Mouse (Mus musculus) embryonic facial prominence, embryonic 12.5 days (tissue): ENCODE measurements around the gene Enox1. TPM values are rescaled to one million over a fixed set of nuclear protein-coding genes. Genes with fewer than 3 reads are reported as not detected.

Experiments
- ATAC-seq: fragments of 200-750 bp; cut with Nextera tagmentation; 2 replicates; pipeline ENCODE4 v1.8.0; 2017; ENCODE audit not compliant: insufficient number of reproducible peaks, insufficient read depth, low FRiP score, low TSS enrichment
- H3K27ac ChIP-seq: fragments of 300-500 bp; sonication (generic); 2 replicates; pipeline ENCODE4 v1.5.1; 2016; ENCODE audit warnings: mild to moderate bottlenecking
- H3K27me3 ChIP-seq: fragments of 300-500 bp; sonication (generic); 2 replicates; pipeline ENCODE4 v1.6.1; 2016; ENCODE audit warnings: mild to moderate bottlenecking, moderate library complexity
- H3K36me3 ChIP-seq: fragments of 300-500 bp; sonication (generic); 2 replicates; pipeline ENCODE4 v1.6.1; 2016; ENCODE audit warnings: mild to moderate bottlenecking
- H3K4me1 ChIP-seq: fragments of 300-500 bp; sonication (generic); 2 replicates; pipeline ENCODE4 v1.6.1; 2016
- H3K4me2 ChIP-seq: fragments of 300-500 bp; sonication (generic); replicated peaks from 2 replicates; pipeline ENCODE4 v1.6.1; 2016; ENCODE audit warnings: mild to moderate bottlenecking, moderate library complexity
- H3K4me3 ChIP-seq: fragments of 300-500 bp; sonication (generic); 2 replicates; pipeline ENCODE4 v1.5.1; 2016; ENCODE audit warnings: mild to moderate bottlenecking
- H3K9ac ChIP-seq: fragments of 300-500 bp; sonication (generic); 2 replicates; pipeline ENCODE4 v1.6.1; 2016; ENCODE audit warnings: mild to moderate bottlenecking, moderate library complexity
- H3K9me3 ChIP-seq: fragments of 300-500 bp; sonication (generic); 2 replicates; pipeline ENCODE4 v1.6.1; 2016; ENCODE audit warnings: mild to moderate bottlenecking, moderate library complexity
- WGBS: fragments of 180-500 bp; shearing (Covaris S2); methylation state at CpG from one replicate; pipeline ENCODE4 v1.1.7; 2016; 5-methylcytosine and 5-hydroxymethylcytosine counted together
- polyA plus RNA-seq: library from polyadenylated mRNA; unstranded; fragments of >200 nt; fragmentation: Nextera tagmentation; extraction: Ambion mirVana; gene quantifications from 2 replicates; pipeline ENCODE4 v1.2.1, GENCODE M21; 2016

Gene Enox1
- polyA plus RNA-seq, 1 experiment from 2014 or later = 20.0 TPM

DNA sequence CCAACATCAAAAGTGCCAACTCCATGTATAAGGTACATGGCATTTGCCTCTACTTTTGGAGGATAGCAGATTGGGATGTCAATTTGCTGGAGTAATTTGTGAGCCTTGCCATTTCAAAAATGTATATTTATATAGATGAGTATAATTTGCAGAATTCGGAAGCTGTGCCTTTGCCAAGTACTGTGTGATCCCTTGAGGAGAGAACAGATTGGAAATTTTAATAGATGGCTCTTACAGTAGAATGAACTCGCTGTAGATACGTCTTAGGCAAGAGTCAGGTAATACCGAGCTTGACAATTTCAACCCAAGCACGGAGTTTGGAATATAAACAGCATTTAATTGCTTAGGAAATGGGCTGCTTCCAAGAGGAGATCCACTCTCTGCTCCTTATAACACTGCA lies 427.9 kb downstream of the Enox1 start:
- no peaks in the 10 kb centered on the region for H3K9me3 ChIP-seq
- ATAC-seq = no peak
- H3K27ac ChIP-seq = no peak overlapping the region
- no peak overlapping the region for H3K9ac ChIP-seq
- H3K4me2 ChIP-seq = no peak overlapping the region
- no peak overlapping the region for H3K4me3 ChIP-seq
- WGBS = 75% methylated on average over 5 of the region's 5 CpGs
- no peaks in the 10 kb centered on the region for H3K27me3 ChIP-seq
- H3K36me3 ChIP-seq = no peaks in the 10 kb centered on the region
- H3K4me1 ChIP-seq = peaks cover 45% of the 10 kb centered on the region

DNA sequence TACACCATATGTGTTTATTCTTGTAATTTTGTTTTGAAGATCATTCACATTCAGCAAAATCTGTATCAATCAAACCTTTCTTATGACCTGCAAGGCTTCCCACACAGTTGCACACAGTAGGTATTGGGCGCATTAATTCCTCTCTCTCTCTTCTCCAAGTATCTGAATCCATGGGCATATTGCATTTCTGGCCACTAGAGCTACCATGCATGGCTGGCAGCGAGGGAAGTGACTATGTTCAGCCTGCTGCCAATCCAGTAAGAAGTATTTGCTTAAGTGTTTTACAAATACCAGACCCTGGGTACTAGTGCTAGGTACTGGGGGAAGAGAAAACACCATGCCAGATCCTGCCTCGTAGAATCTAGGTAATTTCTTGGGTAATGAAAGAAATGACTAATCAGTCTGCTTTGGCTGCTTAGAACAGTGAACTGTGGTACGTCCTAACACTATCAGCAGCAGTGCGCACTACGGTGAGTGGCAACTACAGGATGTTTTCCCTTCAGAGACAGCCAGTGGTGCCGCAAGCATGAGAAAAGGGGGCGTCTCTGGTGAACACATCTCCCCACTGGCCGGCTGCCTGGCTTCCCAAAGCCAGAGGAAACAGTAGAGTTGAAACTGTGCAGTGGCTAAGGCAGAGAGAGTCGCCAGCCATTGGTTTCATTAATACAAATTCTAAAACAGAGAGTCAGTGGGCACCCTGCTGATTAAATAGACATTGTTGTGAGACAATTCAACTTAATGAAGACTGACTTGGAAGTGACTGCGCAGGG lies 428.7 kb downstream of the Enox1 start:
- H3K36me3 ChIP-seq = no peaks in the 10 kb centered on the region
- no peaks in the 10 kb centered on the region for H3K9me3 ChIP-seq
- H3K4me3 ChIP-seq = no peak overlapping the region
- no peaks in the 10 kb centered on the region for H3K27me3 ChIP-seq
- WGBS = 56% methylated on average over 11 of the region's 11 CpGs
- H3K9ac ChIP-seq = no peak overlapping the region
- H3K4me1 ChIP-seq = peaks cover 37% of the 10 kb centered on the region
- no peak overlapping the region for H3K4me2 ChIP-seq
- H3K27ac ChIP-seq = no peak overlapping the region
- ATAC-seq = no peak

DNA sequence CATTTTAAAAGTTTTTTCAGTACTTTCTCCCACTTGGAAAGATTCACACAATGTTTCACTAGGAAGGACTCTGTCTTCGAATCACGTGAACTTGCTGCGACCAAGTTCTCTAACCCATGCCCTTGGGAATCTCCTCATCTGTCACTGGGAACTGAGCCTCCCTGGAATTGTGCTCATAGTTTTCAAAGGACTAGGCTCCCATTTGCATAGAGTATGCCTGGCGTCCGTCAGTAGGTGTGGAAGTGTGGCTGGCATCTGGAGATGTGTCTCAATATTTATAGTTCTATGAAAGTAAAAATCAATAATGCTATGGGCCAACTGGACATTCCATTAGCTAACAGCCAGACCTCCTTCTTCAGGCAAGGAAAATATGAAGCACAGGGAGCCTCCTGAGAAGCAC lies 429.5 kb downstream of the Enox1 start:
- ATAC-seq = no peak
- H3K27ac ChIP-seq = no peak overlapping the region

DNA sequence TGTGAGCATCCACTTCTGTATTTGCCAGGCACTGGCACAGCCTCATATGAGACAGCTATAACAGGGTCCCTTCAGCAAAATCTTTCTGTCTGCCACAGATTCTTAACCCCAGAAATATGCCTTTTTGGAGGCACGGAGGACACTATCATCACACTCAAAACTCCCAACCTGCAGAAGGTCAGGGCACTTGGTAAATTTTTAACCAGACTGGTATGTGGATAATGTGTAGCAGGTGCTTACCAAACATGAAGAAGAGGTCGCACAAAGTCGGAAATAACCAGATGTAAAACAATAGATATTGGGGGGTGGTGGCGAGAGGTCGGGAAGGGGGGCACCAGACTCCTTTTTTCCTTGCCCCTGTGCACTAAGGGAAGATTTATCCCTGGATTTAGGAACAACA lies 430.6 kb downstream of the Enox1 start:
- no peak overlapping the region for H3K4me3 ChIP-seq
- H3K27ac ChIP-seq = no peak overlapping the region
- no peaks in the 10 kb centered on the region for H3K27me3 ChIP-seq
- no peaks in the 10 kb centered on the region for H3K9me3 ChIP-seq
- ATAC-seq = no peak
- peaks cover 20% of the 10 kb centered on the region; the same call in 1 of the 2 replicates for H3K4me1 ChIP-seq
- 61% methylated on average over 5 of the region's 5 CpGs for WGBS
- no peaks in the 10 kb centered on the region for H3K36me3 ChIP-seq
- H3K9ac ChIP-seq = no peak overlapping the region
- H3K4me2 ChIP-seq = no peak overlapping the region

More for the DNA sequence above, 429.5 kb downstream of the Enox1 start:
- Histone ChIP-seq H3K36me3 (no peaks in the 10 kb centered on the region), H3K4me3 (no peak overlapping the region), H3K4me1 (peaks cover 28% of the 10 kb centered on the region), H3K9me3 (no peaks in the 10 kb centered on the region), H3K4me2 (no peak overlapping the region), H3K27me3 (no peaks in the 10 kb centered on the region), H3K9ac (no peak overlapping the region)
- WGBS = 60% methylated on average over 5 of the region's 5 CpGs

DNA sequence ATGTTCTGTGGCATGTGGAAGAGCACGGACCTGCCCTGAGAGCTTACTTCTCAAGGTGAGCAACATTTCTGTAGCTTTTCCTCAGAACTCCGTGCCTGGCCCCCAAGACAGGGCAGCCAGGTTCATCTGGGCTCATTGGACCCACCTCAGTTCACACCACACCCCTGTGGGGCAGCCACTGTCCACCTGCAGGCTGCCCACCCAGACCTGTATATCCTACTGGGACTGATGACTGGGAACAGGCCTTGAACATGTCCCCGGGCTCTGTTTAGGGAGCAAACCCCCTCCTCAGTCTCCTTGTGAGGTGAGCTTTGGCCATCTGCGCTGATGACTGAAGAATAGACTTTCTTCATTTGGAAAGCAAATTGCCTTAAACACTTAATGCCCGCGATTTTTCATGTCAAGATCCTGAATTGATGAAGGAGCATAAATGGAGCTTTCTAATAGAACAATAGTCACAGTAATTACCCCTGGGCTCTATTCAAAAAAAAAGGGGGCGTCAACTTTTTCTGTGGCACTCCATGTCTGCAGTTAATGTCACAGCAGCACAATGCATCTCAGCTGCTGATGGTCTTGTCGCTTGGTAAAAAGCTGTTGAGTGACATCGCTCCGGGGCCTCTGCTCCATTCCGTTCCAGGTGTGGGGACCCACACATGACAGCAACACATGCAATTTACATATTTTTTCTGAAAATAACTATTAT lies 436.7 kb downstream of the Enox1 start:
- Histone ChIP-seq H3K4me3 (no peak overlapping the region), H3K36me3 (0 out of 2 replicates have a peak, but pooled peaks cover 3% of the 10 kb centered on the region), H3K9ac (no peak overlapping the region), H3K9me3 (no peaks in the 10 kb centered on the region), H3K4me1 (peaks cover 3% of the 10 kb centered on the region; the same call in 1 of the 2 replicates), H3K27me3 (no peaks in the 10 kb centered on the region), H3K27ac (no peak overlapping the region), H3K4me2 (no peak overlapping the region)
- ATAC-seq = no peak
- WGBS = 76% methylated on average over 11 of the region's 11 CpGs

DNA sequence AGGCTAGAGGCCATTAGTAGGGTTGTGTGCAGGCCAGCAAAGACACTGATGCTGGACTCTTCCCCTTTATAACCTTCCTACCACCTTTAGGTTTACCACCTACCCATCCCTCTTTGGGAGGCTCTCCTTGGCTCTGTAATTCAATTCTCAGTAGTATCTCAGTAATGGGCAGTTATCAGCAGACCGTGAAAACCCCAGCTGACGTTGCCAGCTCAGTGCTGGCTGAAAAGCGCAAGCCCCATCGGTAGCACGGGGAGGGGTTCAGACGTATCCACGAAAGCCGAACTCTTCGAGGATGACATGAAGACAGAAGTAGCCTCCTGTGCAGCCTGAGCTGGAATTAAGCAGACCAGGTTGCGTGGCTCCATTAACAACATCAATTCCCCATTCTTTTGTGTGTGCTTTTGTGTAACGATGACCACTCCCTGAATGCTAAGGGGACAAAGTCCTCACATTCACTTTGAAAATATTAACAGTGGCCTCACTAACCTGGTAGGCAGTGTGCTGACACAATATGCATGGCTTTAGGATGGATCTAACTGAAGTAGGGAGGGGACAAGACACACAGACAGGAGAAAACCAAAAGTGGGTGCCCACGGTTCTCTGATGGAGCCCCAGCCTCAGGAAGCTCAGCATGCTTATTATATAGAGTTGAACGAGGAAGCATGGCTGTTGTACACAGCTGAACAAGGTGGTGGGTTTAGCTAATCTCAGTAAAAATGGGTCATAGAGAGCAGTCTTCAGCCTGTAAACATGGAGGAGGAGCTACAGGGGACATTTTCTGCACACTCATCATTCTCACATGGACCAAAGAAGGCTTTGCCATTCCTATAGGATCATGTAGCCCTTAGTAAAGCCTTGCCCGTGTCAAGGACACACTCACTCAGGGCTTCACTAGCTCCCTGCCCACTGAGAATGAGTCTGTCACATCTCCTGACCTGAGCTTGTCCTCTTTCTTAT lies 439.9 kb downstream of the Enox1 start:
- 92% methylated on average over 14 of the region's 14 CpGs for WGBS

DNA sequence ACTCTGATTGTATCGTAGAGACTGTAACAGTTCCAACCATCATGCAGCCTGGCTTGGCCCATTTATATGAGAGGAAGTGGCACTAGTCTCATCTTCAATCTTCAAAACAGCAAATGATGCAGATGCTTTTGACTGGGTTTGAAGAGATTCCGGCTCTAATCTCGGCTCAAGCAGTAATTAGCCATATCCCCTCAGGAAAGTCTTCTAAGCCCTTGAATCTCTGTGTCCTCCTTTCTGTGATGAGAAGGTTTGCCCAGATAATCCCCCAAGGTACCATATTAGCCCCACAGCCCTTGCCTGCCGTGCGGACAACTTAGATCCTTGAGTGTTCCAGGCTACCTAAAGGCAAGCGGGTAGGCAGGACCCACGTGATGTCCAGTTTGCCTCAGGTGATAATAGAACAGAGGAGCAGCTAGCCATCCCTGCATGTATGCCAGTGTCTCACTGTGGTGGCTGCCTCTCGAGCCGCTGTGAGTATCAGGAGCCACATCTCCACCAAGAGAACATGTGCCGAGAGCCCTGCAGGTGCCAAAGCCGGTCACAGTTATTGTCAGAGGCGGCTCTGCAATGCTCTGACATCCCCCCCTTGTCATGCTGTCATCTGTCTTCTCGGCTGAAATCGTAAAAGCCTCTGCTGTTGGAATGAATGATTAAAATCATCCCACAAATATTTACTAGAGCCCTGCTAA lies 442.6 kb downstream of the Enox1 start:
- H3K27ac ChIP-seq = no peak overlapping the region
- WGBS = 67% methylated on average over 14 of the region's 14 CpGs
- no peak overlapping the region for H3K9ac ChIP-seq
- no peak for ATAC-seq
- 0 out of 2 replicates have a peak, but pooled peaks cover 2% of the 10 kb centered on the region for H3K36me3 ChIP-seq
- H3K9me3 ChIP-seq = no peaks in the 10 kb centered on the region
- no peaks in the 10 kb centered on the region for H3K27me3 ChIP-seq
- no peak overlapping the region for H3K4me3 ChIP-seq
- no peak overlapping the region for H3K4me2 ChIP-seq
- H3K4me1 ChIP-seq = no peaks in the 10 kb centered on the region

More for the DNA sequence above, 439.9 kb downstream of the Enox1 start:
- no peak overlapping the region for H3K4me3 ChIP-seq
- H3K9me3 ChIP-seq = no peaks in the 10 kb centered on the region
- H3K36me3 ChIP-seq = 0 out of 2 replicates have a peak, but pooled peaks cover 3% of the 10 kb centered on the region
- no peak overlapping the region for H3K4me2 ChIP-seq
- ATAC-seq = no peak
- H3K9ac ChIP-seq = no peak overlapping the region
- H3K27ac ChIP-seq = no peak overlapping the region
- no peaks in the 10 kb centered on the region for H3K27me3 ChIP-seq
- peaks cover under 1% of the 10 kb centered on the region; the same call in 1 of the 2 replicates for H3K4me1 ChIP-seq

DNA sequence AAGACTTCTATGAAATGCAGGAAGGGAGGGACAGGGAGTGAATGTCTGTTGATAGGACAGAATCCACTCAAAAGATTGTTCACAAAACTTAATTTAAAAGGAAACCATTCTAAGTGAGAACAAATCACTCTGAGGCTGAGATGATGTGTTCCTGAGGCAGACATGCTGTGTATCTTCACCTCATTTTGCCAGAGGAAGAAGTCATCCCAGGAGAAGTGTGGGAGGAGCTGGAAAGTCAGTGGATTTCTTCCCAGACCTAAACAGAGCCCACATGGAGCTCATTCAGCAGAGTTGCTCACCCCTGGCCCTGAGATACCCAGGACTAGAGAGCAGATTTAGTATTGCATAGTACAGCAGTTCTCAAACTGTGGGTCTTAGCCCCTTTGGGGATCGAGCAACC lies 444.2 kb downstream of the Enox1 start:
- no peaks in the 10 kb centered on the region for H3K9me3 ChIP-seq
- no peak overlapping the region for H3K4me3 ChIP-seq
- no peak overlapping the region for H3K4me2 ChIP-seq
- no peak overlapping the region for H3K27ac ChIP-seq
- H3K9ac ChIP-seq = no peak overlapping the region
- 82% methylated on average over 1 of the region's 1 CpGs for WGBS
- ATAC-seq = no peak
- no peaks in the 10 kb centered on the region for H3K4me1 ChIP-seq
- H3K36me3 ChIP-seq = no peaks in the 10 kb centered on the region
- H3K27me3 ChIP-seq = no peaks in the 10 kb centered on the region

DNA sequence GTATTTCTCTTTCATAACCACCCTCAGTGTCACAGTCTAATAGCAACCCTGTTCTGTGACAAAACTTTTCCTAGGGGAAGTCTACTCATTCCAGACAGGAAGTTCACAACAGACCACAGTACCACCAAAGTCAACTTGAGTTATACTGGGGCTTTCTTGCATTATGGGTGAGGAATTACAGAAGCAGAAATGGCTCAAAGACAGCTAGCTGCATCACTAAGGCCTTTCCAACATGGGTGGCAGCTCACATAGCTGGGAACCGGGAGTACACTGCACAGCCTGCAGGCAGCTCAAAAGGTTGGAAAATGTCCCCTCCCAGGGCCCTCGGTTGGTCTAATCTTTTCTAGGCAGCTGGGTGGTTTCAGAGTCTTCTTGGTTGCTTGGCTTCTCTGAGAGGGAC lies 444.9 kb downstream of the Enox1 start:
- 77% methylated on average over 2 of the region's 2 CpGs for WGBS
- H3K36me3 ChIP-seq = no peaks in the 10 kb centered on the region
- H3K9me3 ChIP-seq = no peaks in the 10 kb centered on the region
- H3K27me3 ChIP-seq = no peaks in the 10 kb centered on the region
- ATAC-seq = no peak
- no peak overlapping the region for H3K4me3 ChIP-seq
- no peak overlapping the region for H3K4me2 ChIP-seq
- H3K27ac ChIP-seq = no peak overlapping the region
- H3K9ac ChIP-seq = no peak overlapping the region
- H3K4me1 ChIP-seq = no peaks in the 10 kb centered on the region

DNA sequence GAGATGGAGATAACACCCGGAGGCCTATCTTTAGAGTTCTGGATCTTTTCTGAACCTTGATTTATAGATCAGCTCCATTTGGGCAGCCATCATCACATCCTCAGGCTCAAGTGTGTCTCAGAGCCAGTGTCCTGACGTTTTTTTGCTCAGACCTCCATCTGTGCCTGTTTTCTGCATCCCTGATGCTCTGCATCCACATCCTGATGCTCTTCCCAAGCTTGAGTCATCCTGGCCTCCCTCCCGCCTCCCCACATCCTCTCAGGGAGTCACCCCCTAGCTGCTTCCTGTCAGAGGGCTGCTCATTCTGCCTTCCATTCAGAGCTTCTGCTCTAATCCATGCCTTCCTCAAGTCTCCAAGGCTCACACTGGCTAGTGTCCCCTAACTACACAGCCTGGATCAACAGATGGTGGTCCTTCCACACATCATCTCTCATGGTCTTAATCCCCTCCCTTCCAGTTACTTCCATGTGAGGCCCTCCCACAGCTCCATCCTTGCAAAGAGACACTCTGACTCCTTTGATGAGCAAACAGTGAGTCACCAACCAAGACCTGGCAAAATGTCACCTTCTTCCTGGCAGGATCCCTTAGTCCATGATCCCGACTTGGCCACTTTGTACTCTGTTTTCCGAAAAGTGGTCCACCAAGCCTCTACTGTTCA lies 451.7 kb downstream of the Enox1 start:
- Histone ChIP-seq H3K36me3 (no peaks in the 10 kb centered on the region), H3K4me3 (no peak overlapping the region), H3K27ac (no peak overlapping the region), H3K9ac (no peak overlapping the region), H3K27me3 (no peaks in the 10 kb centered on the region), H3K4me2 (no peak overlapping the region), H3K9me3 (no peaks in the 10 kb centered on the region), H3K4me1 (no peaks in the 10 kb centered on the region)
- 78% methylated on average over 5 of the region's 5 CpGs for WGBS
- no peak for ATAC-seq
